ENCODE assay signal across 15 mouse cellular contexts in genomic region chr4:130799582-130799981, GRCm38 (mm10). TPM values are rescaled to one million over a fixed set of nuclear protein-coding genes. Genes with fewer than 3 reads are reported as not detected.
DNase-seq lines count a peak whose midpoint lies in the region; TF ChIP-seq lines count a peak whose summit lies in the region.
"Had no signal": no experiment of that assay in that cellular context is flagged by ENCODE, and none has a peak within 500 bp of the region (broad histone marks: within the 10 kb centered on the region; RNA-seq: fewer than 3 reads in every experiment).

No protein-coding gene starts in this region.

- no peak overlapping the region for H3K4me3 ChIP-seq in left cerebral cortex, adult 2 months
- no peak overlapping the region for H3K4me3 ChIP-seq in bone marrow, adult 2 months (replicated peaks; ENCODE audit: control insufficient read depth, low read depth, low read length)
- no peak overlapping the region for H3K4me3 ChIP-seq in limb, embryonic 10.5 days
- H3K4me3 ChIP-seq: forebrain, embryonic 15.5 days; intestine, embryonic 15.5 days; liver, embryonic 15.5 days; midbrain, embryonic 10.5 days had no signal

- intact Hi-C loops in left cerebral cortex, adult 2 months (cut with DNase I) = loop anchor here (5.0 kb wide), 1 partner anchor 1043 kb away; the partner anchor contains the start of gene Mecr
- intact Hi-C loops in left cerebral cortex, postnatal 25 days (cut with DNase I) = loop anchor here (10.0 kb wide), 1 partner anchor 1045 kb away; the partner anchor contains the start of gene Mecr

- DNase-seq in cerebellum, postnatal 10 days = peak; percentile 28 to 31
- no peak for DNase-seq in cerebellum, adult 11 months
- DNase-seq in left cerebral cortex, adult 2 months (ENCODE audit: extremely low spot score in 1 of 2, low spot score in 2 of 2) = no peak
- DNase-seq in left cerebral cortex, postnatal 25 days (ENCODE audit: low spot score in 2 of 2) = no peak
- DNase-seq in limb, embryonic 10.5 days (ENCODE audit: low spot score) = no peak
- no peak for DNase-seq in layer of hippocampus, adult 9-10 months (ENCODE audit: low spot score)
- no peak for DNase-seq in layer of hippocampus, adult 11-12 months (ENCODE audit: low spot score)
- DNase-seq: layer of hippocampus, adult 9-11 months; right cerebral cortex, postnatal 25 days; thymus, adult 2 months had no signal

- peak overlapping the region; percentile 24 for H3K27ac ChIP-seq in left cerebral cortex, adult 2 months
- peak overlapping the region; percentile 29; the same call in 1 of the 2 replicates for H3K27ac ChIP-seq in bone marrow, adult 2 months (ENCODE audit: control insufficient read depth, insufficient read depth, low read depth, low read length, poor library complexity)
- H3K27ac ChIP-seq in limb, embryonic 10.5 days = peak overlapping the region; percentile 90; the same call in 1 of the 2 replicates
- H3K27ac ChIP-seq: liver, embryonic 15.5 days had no signal

- no peak for TF ChIP-seq CTCF in left cerebral cortex, adult 2 months (IDR thresholded peaks at IDR 0.05)
- TF ChIP-seq CTCF in bone marrow, adult 2 months (IDR thresholded peaks at IDR 0.05; ENCODE audit: control insufficient read depth, insufficient read depth, low read length) = no peak

- no peak for TF ChIP-seq POLR2A in bone marrow, adult 2 months (IDR thresholded peaks at IDR 0.05; ENCODE audit: borderline replicate concordance, control insufficient read depth, low read depth, low read length)

- 65% methylated on average over 5 of the region's 5 CpGs for whole genome bisulfite sequencing in bone marrow, adult 2 months
- WGBS in limb, embryonic 10.5 days = 82% methylated on average over 5 of the region's 5 CpGs

- peaks cover 3% of the 10 kb centered on the region for H3K4me1 ChIP-seq in bone marrow, adult 2 months (ENCODE audit: control insufficient read depth, insufficient read depth, low read length)
- peaks cover 93% of the 10 kb centered on the region for H3K4me1 ChIP-seq in limb, embryonic 10.5 days

- H3K9me3 ChIP-seq in limb, embryonic 10.5 days (replicated peaks) = no peaks in the 10 kb centered on the region
- H3K9me3 ChIP-seq: forebrain, embryonic 15.5 days; intestine, embryonic 15.5 days; liver, embryonic 15.5 days; midbrain, embryonic 10.5 days had no signal

- peaks cover 22% of the 10 kb centered on the region for H3K36me3 ChIP-seq in limb, embryonic 10.5 days
- H3K36me3 ChIP-seq: forebrain, embryonic 15.5 days; intestine, embryonic 15.5 days; liver, embryonic 15.5 days; midbrain, embryonic 10.5 days had no signal

- H3K27me3 ChIP-seq in limb, embryonic 10.5 days (ENCODE audit: low read depth, poor library complexity, severe bottlenecking) = 0 out of 2 replicates have a peak, but pooled peaks cover under 1% of the 10 kb centered on the region
- H3K27me3 ChIP-seq: forebrain, embryonic 15.5 days; intestine, embryonic 15.5 days had no signal

RNA-seq across cellular contexts. Expression of gene Sdc3, which starts 7.2 kb away (rescaled TPM):
- total RNA-seq in left cerebral cortex, adult 2 months (2021) = 100 to 1,000 TPM; 136 to 167 TPM
- total RNA-seq in left cerebral cortex, postnatal 25 days (2021) = 100 to 1,000 TPM; 167 to 181 TPM
- 13.7 and 18.1 TPM in 2 replicates for polyA plus RNA-seq in bone marrow, adult 2 months (2011; ENCODE audit: insufficient read depth, insufficient read length, low replicate concordance, missing spikeins)
- 26.7 and 38.1 TPM in 2 replicates for polyA plus RNA-seq in limb, embryonic 10.5 days (2016; fragmentation: Nextera tagmentation; extraction: Ambion mirVana)

Comparison
In these comparisons a context has a peak if more than half of its experiments do, and no peak if none do; other contexts are left out.
1. DNase-seq: peak in cerebellum, postnatal 10 days (2 of 2); none in cerebellum, adult 11 months (single experiment), left cerebral cortex, adult 2 months (0 of 2), left cerebral cortex, postnatal 25 days (0 of 2), limb, embryonic 10.5 days (single experiment), layer of hippocampus, adult 9-10 months (single experiment) and layer of hippocampus, adult 11-12 months (single experiment).
2. H3K27ac ChIP-seq: peak in every context shown above with its lines; median percentile 90 in limb, embryonic 10.5 days; 29 in bone marrow, adult 2 months; 24 in left cerebral cortex, adult 2 months.